Mouse (Mus musculus) CH12.LX (cell line): ENCODE measurements around the gene Pam16.

ENCODE experiments used
- CTCF ChIP-seq, 2 experiments: IDR thresholded peaks in 1 of 2; conservative IDR thresholded peaks in 1 of 2; 2 replicates each; pipeline ENCODE4 v1.5.1; 2011 to 2012; ENCODE audit warnings: low read depth in 2 of 2, low read length in 2 of 2, improper control_type of control experiment in 1 of 2, inconsistent platforms in 1 of 2, mild to moderate bottlenecking in 1 of 2, moderate library complexity in 1 of 2
- POLR2A ChIP-seq: IDR thresholded peaks from 2 replicates; pipeline ENCODE4 v1.6.1; 2011; ENCODE audit warnings: low read depth, mild to moderate bottlenecking, improper control_type of control experiment, low read length

DNA sequence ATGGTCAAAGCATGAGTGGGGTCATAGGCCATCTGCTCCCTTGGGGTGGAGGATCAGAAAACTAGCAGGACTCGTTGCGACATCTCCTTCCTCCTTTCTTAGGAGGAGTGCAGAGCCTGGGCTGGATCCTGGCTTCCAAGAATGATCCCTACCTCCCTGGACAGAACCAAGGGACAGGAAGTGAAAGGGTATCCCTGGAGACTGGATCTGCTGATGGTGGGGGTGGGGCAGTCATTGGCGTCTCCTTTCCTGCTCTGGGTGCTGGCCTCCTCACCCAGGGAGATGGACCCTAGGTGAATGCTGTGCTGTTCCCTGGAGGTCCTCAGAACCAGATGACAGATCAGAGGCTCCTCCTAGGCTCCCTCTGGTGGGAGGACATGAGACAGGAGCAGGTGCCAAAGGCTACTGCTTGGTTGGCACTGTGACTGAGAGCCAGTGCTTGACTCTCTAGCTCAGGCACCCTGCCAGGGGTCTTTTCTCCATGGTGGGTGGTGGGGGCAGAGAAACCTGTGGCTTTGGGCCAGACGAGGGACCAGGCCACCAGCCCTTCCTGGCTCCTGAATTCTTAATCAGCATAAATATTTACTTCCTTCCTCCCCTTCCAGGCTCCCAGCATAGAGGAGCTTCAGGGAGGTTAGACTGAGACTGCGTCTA, 18.2 kb downstream of the Pam16 start:
- peak in 1 of 2 experiments; percentile 73; a peak in 2 of 4 replicates for TF ChIP-seq CTCF (conservative IDR thresholded peaks at IDR 0.05 in 1 of 2, IDR thresholded peaks at IDR 0.05 in 1 of 2; ENCODE audit: low read depth in 2 of 2, low read length in 2 of 2)
- no peak for TF ChIP-seq POLR2A
